Mouse (Mus musculus) liver, embryonic 13.5 days (tissue): ENCODE results near the gene Pip4k2a. TPM values are rescaled to one million over a fixed set of nuclear protein-coding genes. Genes with fewer than 3 reads are reported as not detected.
A peak's percentile ranks its signal among the peaks of the same experiment; 100 is the strongest.

Experiments used
- ATAC-seq: fragments of 200-750 bp; cut with Nextera tagmentation; 2 replicates; pipeline ENCODE4 v1.8.0; 2017; ENCODE audit warnings: low read depth, mild to moderate bottlenecking, moderate number of reproducible peaks, moderate library complexity
- DNase-seq: peaks from one replicate; pipeline ENCODE4 v3.0.0; 2022
- H3K27ac ChIP-seq: fragments of 300-500 bp; sonication (generic); 2 replicates; pipeline ENCODE4 v1.5.1; 2015; ENCODE audit warnings: moderate library complexity, mild to moderate bottlenecking, inconsistent platforms
- H3K27me3 ChIP-seq: fragments of 300-500 bp; sonication (generic); 2 replicates; pipeline ENCODE4 v1.6.1; 2015; ENCODE audit warnings: mild to moderate bottlenecking, inconsistent platforms
- H3K36me3 ChIP-seq: fragments of 300-500 bp; sonication (generic); 2 replicates; pipeline ENCODE4 v1.6.1; 2015; ENCODE audit warnings: mild to moderate bottlenecking, inconsistent platforms
- H3K4me1 ChIP-seq: fragments of 300-500 bp; sonication (generic); replicated peaks from 2 replicates; pipeline ENCODE4 v1.6.1; 2015; ENCODE audit warnings: inconsistent platforms
- H3K4me2 ChIP-seq: fragments of 300-500 bp; sonication (generic); 2 replicates; pipeline ENCODE4 v1.6.1; 2015; ENCODE audit warnings: inconsistent platforms, mild to moderate bottlenecking, moderate library complexity
- H3K4me3 ChIP-seq: fragments of 300-500 bp; sonication (generic); replicated peaks from 2 replicates; pipeline ENCODE4 v1.5.1; 2015; ENCODE audit warnings: mild to moderate bottlenecking, inconsistent platforms
- H3K9ac ChIP-seq: fragments of 300-500 bp; sonication (generic); 2 replicates; pipeline ENCODE4 v1.6.1; 2015; ENCODE audit warnings: mild to moderate bottlenecking, inconsistent platforms
- H3K9me3 ChIP-seq: fragments of 300-500 bp; sonication (generic); replicated peaks from 2 replicates; pipeline ENCODE4 v1.6.1; 2016; ENCODE audit warnings: inconsistent platforms
- WGBS: fragments of 180-500 bp; shearing (Covaris S2); methylation state at CpG from one replicate; pipeline ENCODE4 v1.1.7; 2015; ENCODE audit not compliant: insufficient replicate concordance; 5-methylcytosine and 5-hydroxymethylcytosine counted together
- polyA plus RNA-seq: library from polyadenylated mRNA; unstranded; fragments of >200 nt; fragmentation: Nextera tagmentation; extraction: Ambion mirVana; gene quantifications from 2 replicates; pipeline ENCODE4 v1.2.1, GENCODE M21; 2015

The Pip4k2a gene
- polyA plus RNA-seq, 1 experiment from 2014 or later: 15.8 TPM

DNA sequence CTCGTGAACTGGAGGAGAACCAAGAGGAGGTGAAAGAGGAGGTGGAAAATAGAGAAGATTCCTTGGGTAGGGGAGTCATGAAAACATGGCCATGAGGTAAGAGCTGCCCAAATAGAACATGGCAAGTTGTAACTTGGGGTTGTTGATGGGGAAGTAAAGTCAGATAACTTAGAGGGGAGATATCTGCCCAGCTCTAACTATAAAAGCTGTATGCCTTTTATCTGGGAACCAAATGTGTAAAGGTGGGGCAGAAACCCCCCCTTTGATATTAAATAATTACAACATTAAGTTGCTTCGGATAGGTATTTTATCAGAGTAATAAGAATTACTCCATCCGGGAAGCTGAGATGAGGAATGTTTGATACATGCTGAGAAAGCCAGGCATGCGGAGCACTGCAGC, 18.9 kb downstream of the Pip4k2a start:
- WGBS: 78% methylated on average over 4 of the region's 4 CpGs
- H3K4me3 ChIP-seq: no peak overlapping the region
- no peak for DNase-seq
- no peak overlapping the region for H3K27ac ChIP-seq
- H3K9ac ChIP-seq: no peak overlapping the region
- H3K9me3 ChIP-seq: no peaks in the 10 kb centered on the region
- H3K36me3 ChIP-seq: peaks cover 5% of the 10 kb centered on the region; the same call in 1 of the 2 replicates
- H3K4me1 ChIP-seq: peaks cover 72% of the 10 kb centered on the region
- ATAC-seq: no peak
- H3K27me3 ChIP-seq: no peaks in the 10 kb centered on the region
- no peak overlapping the region for H3K4me2 ChIP-seq

GRCm38 (mm10) chr2:18977201-18977805, 20.6 kb downstream of the Pip4k2a start:
- ATAC-seq (no peak), DNase-seq (no peak)
- Histone ChIP-seq H3K4me3 (no peak overlapping the region), H3K4me1 (peaks cover 71% of the 10 kb centered on the region), H3K4me2 (no peak overlapping the region), H3K36me3 (peaks cover 16% of the 10 kb centered on the region), H3K9me3 (peaks cover 4% of the 10 kb centered on the region; the same call in 1 of the 2 replicates), H3K9ac (no peak overlapping the region), H3K27me3 (no peaks in the 10 kb centered on the region), H3K27ac (no peak overlapping the region; the same call in 1 of the 2 replicates)
- 58% methylated on average over 10 of the region's 10 CpGs for WGBS

GRCm38 (mm10) chr2:18976175-18976574, 21.8 kb downstream of the Pip4k2a start:
- H3K27me3 ChIP-seq: no peaks in the 10 kb centered on the region
- H3K4me1 ChIP-seq: peaks cover 79% of the 10 kb centered on the region
- H3K4me2 ChIP-seq: no peak overlapping the region
- no peak overlapping the region for H3K4me3 ChIP-seq
- peaks cover 4% of the 10 kb centered on the region; the same call in 1 of the 2 replicates for H3K9me3 ChIP-seq
- WGBS: 67% methylated on average over 2 of the region's 2 CpGs
- ATAC-seq: no peak
- no peak for DNase-seq
- H3K27ac ChIP-seq: peak overlapping the region; percentile 41; the same call in 1 of the 2 replicates
- peaks cover 11% of the 10 kb centered on the region; the same call in 1 of the 2 replicates for H3K36me3 ChIP-seq
- H3K9ac ChIP-seq: no peak overlapping the region

GRCm38 (mm10) chr2:18974882-18975645, 22.9 kb downstream of the Pip4k2a start:
- Histone ChIP-seq H3K4me2 (no peak overlapping the region), H3K9ac (0 out of 2 replicates have a peak overlapping the region, but pooled peaks have one; percentile 6), H3K9me3 (peaks cover 4% of the 10 kb centered on the region; the same call in 1 of the 2 replicates), H3K27me3 (no peaks in the 10 kb centered on the region), H3K4me1 (peaks cover 83% of the 10 kb centered on the region), H3K36me3 (peaks cover 11% of the 10 kb centered on the region; the same call in 1 of the 2 replicates), H3K27ac (peak overlapping the region; percentile 37), H3K4me3 (no peak overlapping the region)
- ATAC-seq (peak; percentile 72), DNase-seq (no peak)
- 37% methylated on average over 4 of the region's 4 CpGs for WGBS

DNA sequence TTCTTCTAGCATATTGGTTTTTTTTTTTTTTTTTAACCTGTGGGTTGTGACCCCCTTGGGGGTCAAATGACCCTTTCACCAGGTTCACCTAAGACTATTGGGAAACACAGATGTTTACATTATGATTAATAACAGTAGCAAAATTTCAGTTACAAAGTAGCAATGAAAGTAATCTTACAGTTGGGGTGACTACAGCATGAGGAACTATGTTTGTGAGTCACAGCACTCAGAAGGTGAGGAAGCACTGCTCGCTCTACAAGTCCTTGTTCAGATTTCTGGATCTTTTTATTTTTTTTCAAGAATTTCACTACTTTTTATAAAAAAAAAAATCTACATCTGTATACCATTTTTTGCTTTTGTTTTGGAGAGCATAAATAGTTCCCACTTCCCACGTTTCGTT, 26.4 kb downstream of the Pip4k2a start:
- 78% methylated on average over 3 of the region's 3 CpGs for WGBS
- H3K27ac ChIP-seq: peak overlapping the region; percentile 1; the same call in 1 of the 2 replicates
- no peak overlapping the region for H3K4me3 ChIP-seq
- H3K4me1 ChIP-seq: peaks cover 90% of the 10 kb centered on the region
- no peak overlapping the region for H3K4me2 ChIP-seq
- no peak for DNase-seq
- H3K9ac ChIP-seq: no peak overlapping the region
- H3K27me3 ChIP-seq: no peaks in the 10 kb centered on the region
- H3K36me3 ChIP-seq: peaks cover 11% of the 10 kb centered on the region; the same call in 1 of the 2 replicates
- H3K9me3 ChIP-seq: peaks cover 4% of the 10 kb centered on the region; the same call in 1 of the 2 replicates
- ATAC-seq: no peak

DNA sequence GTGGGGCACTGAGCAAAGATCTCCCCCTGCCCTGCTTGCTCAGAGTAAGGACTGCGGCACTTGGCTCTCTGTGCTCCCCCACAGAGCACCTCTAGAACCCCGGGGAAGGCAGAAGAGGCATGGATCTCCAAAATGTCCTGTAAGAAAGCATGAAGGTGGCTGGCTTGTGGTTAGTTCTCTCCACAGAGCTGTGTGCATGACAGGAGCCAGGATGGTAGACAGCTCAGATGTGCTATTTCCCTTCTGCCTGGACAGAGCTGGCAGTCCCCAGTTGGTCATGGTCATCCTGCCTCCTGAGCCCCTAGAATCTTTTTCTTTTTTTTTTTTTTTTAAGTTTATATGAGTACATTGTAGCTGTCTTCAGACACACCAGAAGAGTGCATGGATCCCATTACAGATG, 27.5 kb downstream of the Pip4k2a start:
- Histone ChIP-seq H3K4me1 (peaks cover 88% of the 10 kb centered on the region), H3K4me2 (peak overlapping the region; percentile 11; the same call in 1 of the 2 replicates), H3K9me3 (peaks cover 4% of the 10 kb centered on the region; the same call in 1 of the 2 replicates), H3K36me3 (peaks cover 11% of the 10 kb centered on the region; the same call in 1 of the 2 replicates), H3K4me3 (no peak overlapping the region), H3K27ac (peak overlapping the region; percentile 90), H3K9ac (peak overlapping the region; percentile 63), H3K27me3 (no peaks in the 10 kb centered on the region)
- ATAC-seq (no peak), DNase-seq (no peak)
- 57% methylated on average over 2 of the region's 2 CpGs for WGBS

- peaks cover 11% of the 10 kb centered on the region; the same call in 1 of the 2 replicates for H3K36me3 ChIP-seq
- H3K27me3 ChIP-seq: no peaks in the 10 kb centered on the region
- H3K9ac ChIP-seq: peak overlapping the region; percentile 63
- H3K4me1 ChIP-seq: peaks cover 82% of the 10 kb centered on the region
- H3K9me3 ChIP-seq: peaks cover 4% of the 10 kb centered on the region; the same call in 1 of the 2 replicates
- H3K4me3 ChIP-seq: peak overlapping the region; percentile 10; the same call in 1 of the 2 replicates
- peak; percentile 45 for DNase-seq
- ATAC-seq: peak; percentile 96
- H3K27ac ChIP-seq: peak overlapping the region; percentile 90
- WGBS: 15% methylated on average over 5 of the region's 5 CpGs
- peak overlapping the region; percentile 60 for H3K4me2 ChIP-seq
Observed at GRCm38 (mm10) chr2:18969066-18969681, 28.8 kb downstream of the Pip4k2a start.

- ATAC-seq: no peak
- 82% methylated on average over 5 of the region's 5 CpGs for WGBS
- H3K4me1 ChIP-seq: peaks cover 81% of the 10 kb centered on the region
Observed at GRCm38 (mm10) chr2:18967451-18968063, 30.4 kb downstream of the Pip4k2a start.

GRCm38 (mm10) chr2:18966566-18966965, 31.4 kb downstream of the Pip4k2a start:
- H3K36me3 ChIP-seq: no peaks in the 10 kb centered on the region
- no peak overlapping the region for H3K4me2 ChIP-seq
- no peaks in the 10 kb centered on the region for H3K9me3 ChIP-seq
- no peak for ATAC-seq
- WGBS: 70% methylated on average over 5 of the region's 5 CpGs
- H3K9ac ChIP-seq: no peak overlapping the region
- H3K4me1 ChIP-seq: peaks cover 83% of the 10 kb centered on the region
- no peak for DNase-seq
- no peak overlapping the region for H3K27ac ChIP-seq
- H3K4me3 ChIP-seq: no peak overlapping the region
- no peaks in the 10 kb centered on the region for H3K27me3 ChIP-seq

More at GRCm38 (mm10) chr2:18967451-18968063, 30.4 kb downstream of the Pip4k2a start:
- DNase-seq: no peak
- Histone ChIP-seq H3K9me3 (no peaks in the 10 kb centered on the region), H3K4me3 (no peak overlapping the region), H3K27ac (peak overlapping the region; percentile 2; the same call in 1 of the 2 replicates), H3K9ac (no peak overlapping the region), H3K27me3 (no peaks in the 10 kb centered on the region), H3K36me3 (no peaks in the 10 kb centered on the region), H3K4me2 (no peak overlapping the region)

DNA sequence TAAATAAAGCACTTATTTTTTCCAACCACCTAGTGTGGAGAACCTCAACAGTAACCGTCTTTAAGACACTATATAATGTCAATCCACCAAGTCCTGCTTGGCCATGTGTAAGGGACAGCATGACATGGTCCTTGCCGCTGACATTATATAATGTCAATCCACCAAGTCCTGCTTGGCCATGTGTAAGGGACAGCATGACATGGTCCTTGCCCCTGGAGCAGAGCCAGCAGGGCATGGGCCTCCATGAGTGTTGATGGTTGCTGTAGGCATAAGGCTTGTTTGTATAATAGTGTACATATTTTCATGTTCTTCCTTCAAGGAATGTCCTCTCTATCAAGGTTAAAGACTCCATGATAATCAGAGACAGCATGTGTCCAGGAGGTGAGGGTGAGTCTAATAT, 32.0 kb downstream of the Pip4k2a start:
- Histone ChIP-seq H3K27me3 (no peaks in the 10 kb centered on the region), H3K27ac (no peak overlapping the region), H3K9me3 (no peaks in the 10 kb centered on the region), H3K4me1 (peaks cover 78% of the 10 kb centered on the region), H3K36me3 (no peaks in the 10 kb centered on the region), H3K4me2 (no peak overlapping the region), H3K9ac (no peak overlapping the region), H3K4me3 (no peak overlapping the region)
- 88% methylated on average over 2 of the region's 2 CpGs for WGBS
- ATAC-seq (no peak), DNase-seq (no peak)

DNA sequence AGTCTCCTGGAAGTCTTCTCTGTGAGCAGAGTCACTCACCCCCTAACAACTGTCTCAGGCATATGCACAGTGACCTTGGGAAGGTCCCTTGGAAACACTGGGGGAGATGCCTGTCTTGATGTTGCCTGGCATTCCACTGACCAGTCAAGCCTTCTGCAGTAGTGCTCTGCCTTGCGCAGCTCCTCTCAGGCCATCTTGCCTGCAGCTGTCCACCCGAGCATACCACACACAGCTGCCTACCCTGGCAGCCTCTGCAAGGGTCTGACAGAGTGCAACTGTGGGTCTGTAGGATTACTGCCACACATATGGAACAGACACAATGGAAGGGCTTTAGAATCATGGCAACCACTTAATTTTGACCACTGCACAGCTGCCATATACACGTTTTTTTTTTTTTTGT, 32.8 kb downstream of the Pip4k2a start:
- Histone ChIP-seq H3K4me2 (no peak overlapping the region), H3K4me3 (no peak overlapping the region), H3K27ac (no peak overlapping the region), H3K9ac (no peak overlapping the region), H3K9me3 (no peaks in the 10 kb centered on the region), H3K27me3 (no peaks in the 10 kb centered on the region), H3K36me3 (no peaks in the 10 kb centered on the region), H3K4me1 (peaks cover 77% of the 10 kb centered on the region)
- WGBS: 66% methylated on average over 3 of the region's 3 CpGs
- DNase-seq: no peak
- no peak for ATAC-seq
